Mouse (Mus musculus) neutrophil, adult 5-6 weeks (primary cell): ENCODE results near the gene Zbtb25. TPM values are rescaled to one million over a fixed set of nuclear protein-coding genes. Genes with fewer than 3 reads are reported as not detected.

Source experiments
- ATAC-seq: fragments of 151-379, 151-347 bp; 2 replicates; pipeline ENCODE4 v1.8.0; 2017; ENCODE audit warnings: mild to moderate bottlenecking, moderate TSS enrichment; ENCODE audit not compliant: insufficient number of reproducible peaks, poor library complexity, low FRiP score, severe bottlenecking; ENCODE audit errors: extremely low read depth
- total RNA-seq: library from RNA; stranded (forward); fragments of 200-1000 nt; gene quantifications from 2 replicates; pipeline ENCODE4 v1.2.3, GENCODE M21; 2017

The Zbtb25 gene
- total RNA-seq, 1 experiment from 2014 or later = 10.1 TPM

GRCm38 (mm10) chr12:76306852-76307561 is 62.4 kb downstream of the Zbtb25 start:
- ATAC-seq = no peak

GRCm38 (mm10) chr12:76305107-76305506 is 64.3 kb downstream of the Zbtb25 start:
- no peak for ATAC-seq

GRCm38 (mm10) chr12:76304199-76304598 is 65.2 kb downstream of the Zbtb25 start:
- no peak for ATAC-seq

- no peak for ATAC-seq
Measured at GRCm38 (mm10) chr12:76303474-76303873, 65.9 kb downstream of the Zbtb25 start.

GRCm38 (mm10) chr12:76300367-76300766 is 69.0 kb downstream of the Zbtb25 start:
- ATAC-seq = no peak

GRCm38 (mm10) chr12:76299361-76299906 is 70.0 kb downstream of the Zbtb25 start:
- ATAC-seq = no peak

GRCm38 (mm10) chr12:76297830-76298229 is 71.6 kb downstream of the Zbtb25 start:
- ATAC-seq = no peak

Other genes with a start within 250 kb of the Zbtb25 start
- gene Esr2, start 192.3 kb downstream of the Zbtb25 start, total RNA-seq = not detected in 2 replicates
- gene Tex21, start 122.9 kb downstream of the Zbtb25 start, total RNA-seq = not detected in 2 replicates
- 18.7 and 20.3 TPM in 2 replicates for gene Mthfd1, start 114.3 kb downstream of the Zbtb25 start, total RNA-seq
- 0.98 and 1.0 TPM in 2 replicates for gene Akap5, start 44.7 kb downstream of the Zbtb25 start, total RNA-seq
- gene Zbtb1, start 664 bp upstream of the Zbtb25 start, total RNA-seq = 17.7 and 20.1 TPM in 2 replicates
- gene Hspa2, start 34.6 kb upstream of the Zbtb25 start, total RNA-seq = 8.3 and 11.1 TPM in 2 replicates
- gene Ppp1r36, start 47.9 kb upstream of the Zbtb25 start, total RNA-seq = not detected in 2 replicates
- 47.4 and 51.1 TPM in 2 replicates for gene Plekhg3, start 161.3 kb upstream of the Zbtb25 start, total RNA-seq